Mouse (Mus musculus) lung, embryonic 14.5 days (tissue): ENCODE data around the gene Nfe2. TPM values are rescaled to one million over a fixed set of nuclear protein-coding genes. Genes with fewer than 3 reads are reported as not detected.

Experiments used
- ATAC-seq: fragments of 200-750 bp; cut with Nextera tagmentation; 2 replicates; pipeline ENCODE4 v1.8.0; 2017; ENCODE audit warnings: mild to moderate bottlenecking, moderate TSS enrichment, moderate library complexity; ENCODE audit not compliant: insufficient read depth
- DNase-seq: peaks from one replicate; pipeline ENCODE4 v3.0.0-alpha.2; 2015
- H3K27ac ChIP-seq: fragments of 300-500 bp; sonication (generic); 2 replicates; pipeline ENCODE4 v1.5.1; 2014; ENCODE audit warnings: low read depth, mild to moderate bottlenecking, moderate library complexity
- H3K27me3 ChIP-seq: fragments of 300-500 bp; sonication (generic); 2 replicates; pipeline ENCODE4 v1.6.1; 2014; ENCODE audit warnings: low read length, control low read depth; ENCODE audit not compliant: insufficient read depth
- H3K36me3 ChIP-seq: fragments of 300-500 bp; sonication (generic); 2 replicates; pipeline ENCODE4 v1.6.1; 2014; ENCODE audit warnings: control low read depth; ENCODE audit not compliant: insufficient read depth
- H3K4me1 ChIP-seq: fragments of 300-500 bp; sonication (generic); 2 replicates; pipeline ENCODE4 v1.6.1; 2014; ENCODE audit warnings: antibody characterized with exemption, control low read depth; ENCODE audit not compliant: insufficient read depth
- H3K4me2 ChIP-seq: fragments of 300-500 bp; sonication (generic); 2 replicates; pipeline ENCODE4 v1.6.1; 2014; ENCODE audit warnings: mild to moderate bottlenecking
- H3K4me3 ChIP-seq: fragments of 300-500 bp; sonication (generic); 2 replicates; pipeline ENCODE4 v1.5.1; 2014; ENCODE audit warnings: low read depth, low read length
- H3K9ac ChIP-seq: fragments of 300-500 bp; sonication (generic); 2 replicates; pipeline ENCODE4 v1.6.1; 2014
- H3K9me3 ChIP-seq: fragments of 300-500 bp; sonication (generic); 2 replicates; pipeline ENCODE4 v1.6.1; 2016; ENCODE audit warnings: low read depth, low read length, control low read depth
- CTCF ChIP-seq: IDR thresholded peaks from 2 replicates; pipeline ENCODE4 v1.5.1; 2016; ENCODE audit warnings: antibody characterized with exemption, low read depth
- WGBS: fragments of 180-500 bp; shearing (Covaris S2); extraction: QIAGEN DNeasy Blood & Tissue Kit; methylation state at CpG from one replicate; pipeline ENCODE4 v1.1.7; 2014; 5-methylcytosine and 5-hydroxymethylcytosine counted together
- microRNA counts: library from miRNA; unstranded; fragments of <30 nt; microRNA quantifications from one replicate; lab custom pipeline; 2016
- microRNA-seq: library from miRNA; unstranded; fragments of <30 nt; microRNA quantifications from one replicate; pipeline ENCODE4, GENCODE M21; 2016; ENCODE audit warnings: borderline number of aligned reads
- polyA plus RNA-seq: library from polyadenylated mRNA; unstranded; fragments of >200 nt; fragmentation: Nextera tagmentation; extraction: Ambion mirVana; gene quantifications from 2 replicates; pipeline ENCODE4 v1.2.1, GENCODE M21; 2014

The Nfe2 gene
- polyA plus RNA-seq, 1 experiment from 2014 or later, result 3.9 TPM

DNA sequence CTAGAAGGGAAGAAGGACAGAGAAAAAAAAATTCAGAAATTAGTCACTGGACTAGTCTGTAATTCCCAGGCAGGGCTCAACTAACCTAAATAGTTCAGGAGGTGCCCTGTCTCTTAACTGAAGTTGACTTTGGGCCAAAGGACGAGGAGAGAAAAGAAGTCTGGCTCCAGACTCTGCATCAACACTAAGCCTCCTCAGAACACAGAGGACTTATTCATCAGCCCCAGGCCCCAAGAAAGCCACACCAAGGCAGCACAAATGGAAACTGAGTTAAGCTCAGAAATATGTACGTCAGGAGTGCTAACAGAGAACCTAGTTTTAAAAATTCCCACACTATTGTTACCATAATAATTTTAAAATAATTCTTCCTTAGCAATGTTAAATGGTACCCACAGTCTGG is 44.1 kb downstream of the Nfe2 start:
- TF ChIP-seq CTCF, result no peak

DNA sequence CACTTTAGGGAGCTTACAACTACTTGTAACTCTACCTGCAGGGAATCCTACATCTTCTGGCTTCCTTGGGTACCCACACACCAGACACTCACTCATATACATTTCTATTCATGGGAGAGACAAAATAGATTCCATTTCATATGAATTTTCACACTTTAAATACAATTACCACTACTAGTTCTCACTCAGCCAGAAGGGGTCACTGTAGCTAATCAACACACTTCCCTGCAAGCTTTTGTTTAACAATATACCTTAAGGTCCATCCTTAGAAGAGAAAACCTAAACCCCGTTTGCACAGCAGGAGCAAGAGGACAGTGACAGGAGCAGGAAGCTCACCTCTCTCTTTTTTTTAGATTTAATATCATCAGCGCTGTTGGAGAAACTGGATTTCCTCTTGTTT is 53.0 kb downstream of the Nfe2 start:
- WGBS, result 50% methylated on average over 2 of the region's 2 CpGs
- H3K27me3 ChIP-seq, result no peaks in the 10 kb centered on the region
- H3K27ac ChIP-seq, result no peak overlapping the region
- no peaks in the 10 kb centered on the region for H3K9me3 ChIP-seq
- peak; percentile 45 for DNase-seq
- 0 out of 2 replicates have a peak, but pooled peaks cover 4% of the 10 kb centered on the region for H3K4me1 ChIP-seq
- no peak overlapping the region for H3K4me2 ChIP-seq
- H3K4me3 ChIP-seq, result no peak overlapping the region
- H3K9ac ChIP-seq, result no peak overlapping the region
- ATAC-seq, result no peak
- peak; percentile 38 for TF ChIP-seq CTCF
- H3K36me3 ChIP-seq, result peaks cover 92% of the 10 kb centered on the region

More for the DNA sequence above, 44.1 kb downstream of the Nfe2 start:
- H3K36me3 ChIP-seq, result peaks cover 37% of the 10 kb centered on the region
- H3K27ac ChIP-seq, result peak overlapping the region; percentile 42
- peaks cover 7% of the 10 kb centered on the region; the same call in 1 of the 2 replicates for H3K4me1 ChIP-seq
- 28% methylated on average over 2 of the region's 2 CpGs for WGBS
- H3K4me3 ChIP-seq, result peak overlapping the region; percentile 17
- peak overlapping the region; percentile 44 for H3K4me2 ChIP-seq
- no peak overlapping the region for H3K9ac ChIP-seq
- peak; percentile 31 for DNase-seq
- H3K27me3 ChIP-seq, result no peaks in the 10 kb centered on the region
- no peaks in the 10 kb centered on the region for H3K9me3 ChIP-seq
- no peak for ATAC-seq

DNA sequence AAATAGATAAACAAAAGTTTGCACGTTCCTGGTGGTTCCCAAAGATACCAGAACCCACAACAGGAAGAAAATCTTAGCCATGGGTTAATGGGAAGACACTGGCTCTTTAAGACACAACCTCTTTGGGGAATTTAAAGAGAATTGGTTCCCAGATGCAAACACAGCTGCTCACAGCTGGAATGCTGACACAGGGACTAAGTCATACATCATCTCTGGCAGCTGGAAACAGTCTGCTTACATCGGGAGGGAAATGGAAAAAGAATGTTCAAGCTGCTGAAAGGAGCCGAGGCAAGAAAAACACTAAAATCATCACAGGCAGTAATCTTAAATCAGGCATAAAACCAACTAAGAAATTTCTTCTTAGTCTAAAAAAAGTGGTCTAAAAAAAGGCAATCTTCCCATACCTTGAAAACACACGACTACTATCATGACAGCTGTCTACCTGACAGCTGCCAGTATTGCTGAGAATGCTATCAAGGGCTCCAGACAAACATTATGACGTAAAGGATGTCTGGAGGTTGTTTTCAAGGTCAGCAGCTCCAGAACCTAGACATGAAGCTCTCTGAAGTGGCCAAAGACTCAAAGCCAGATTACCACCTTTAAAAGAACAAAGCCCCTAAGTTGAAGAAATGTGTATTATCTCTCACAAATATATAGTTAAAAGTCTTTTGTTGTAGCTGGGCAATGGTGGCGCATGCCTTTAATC is 56.0 kb downstream of the Nfe2 start:
- Histone ChIP-seq H3K4me1 (0 out of 2 replicates have a peak, but pooled peaks cover 4% of the 10 kb centered on the region), H3K27me3 (no peaks in the 10 kb centered on the region), H3K4me2 (peak overlapping the region; percentile 1; the same call in 1 of the 2 replicates), H3K9me3 (no peaks in the 10 kb centered on the region), H3K27ac (peak overlapping the region; percentile 48; the same call in 1 of the 2 replicates), H3K36me3 (peaks cover 93% of the 10 kb centered on the region), H3K4me3 (no peak overlapping the region), H3K9ac (no peak overlapping the region)
- DNase-seq (peak; percentile 94), ATAC-seq (peak; percentile 81)
- no peak for TF ChIP-seq CTCF
- WGBS, result 34% methylated on average over 6 of the region's 6 CpGs

MicroRNA genes within 50 kb of the gene (microRNA counts, 519-probe panel; counts per million panel counts)
- 3,542 counts per million, percentile 73 among the panel's probes with 10 or more counts for microRNA mmu-miR-148b (lab: Ali Mortazavi, UCI)

Small RNA genes lying within 50 kb of the gene (microRNA-seq; reads per million reads assigned to microRNA genes)
- 483 reads per million, percentile 66 among the genes with 10 or more reads in this experiment for gene Mir148b

Other genes starting within 250 kb of the Nfe2 start
- gene Hoxc4, start 239.5 kb downstream of the Nfe2 start, polyA plus RNA-seq, result 1.5 and 2.1 TPM in 2 replicates
- gene Smug1, start 91.3 kb downstream of the Nfe2 start, polyA plus RNA-seq, result 18.0 and 18.1 TPM in 2 replicates
- 144 and 151 TPM in 2 replicates for gene Cbx5, start 18.6 kb downstream of the Nfe2 start, polyA plus RNA-seq
- 1,022 and 1,035 TPM in 2 replicates for gene Hnrnpa1, start 18.0 kb downstream of the Nfe2 start, polyA plus RNA-seq
- gene Copz1, start 14.3 kb upstream of the Nfe2 start, polyA plus RNA-seq, result 304 and 306 TPM in 2 replicates
- gene Gpr84, start 52.2 kb upstream of the Nfe2 start, polyA plus RNA-seq, result 0.61 TPM in 1 of 2 replicates, not detected in the other
- gene Zfp385a, start 81.7 kb upstream of the Nfe2 start, polyA plus RNA-seq, result 11.8 and 12.0 TPM in 2 replicates
- 46.7 and 47.7 TPM in 2 replicates for gene Itga5, start 108.4 kb upstream of the Nfe2 start, polyA plus RNA-seq
- gene Gtsf1, start 172.1 kb upstream of the Nfe2 start, polyA plus RNA-seq, result not detected in 2 replicates
- gene Gtsf2, start 190.1 kb upstream of the Nfe2 start, polyA plus RNA-seq, result not detected in 2 replicates
- gene Nckap1l, start 195.4 kb upstream of the Nfe2 start, polyA plus RNA-seq, result 2.6 and 2.8 TPM in 2 replicates
- gene Pde1b, start 244.6 kb upstream of the Nfe2 start, polyA plus RNA-seq, result 1.8 and 2.5 TPM in 2 replicates